Mouse (Mus musculus): ENCODE data around the gene Nfatc4. TPM values are rescaled to one million over a fixed set of nuclear protein-coding genes. Genes with fewer than 3 reads are reported as not detected.

Nfatc4 gene
- 7.6 and 11.0 TPM in 2 replicates for polyA plus RNA-seq (2014; fragmentation: Nextera tagmentation; extraction: Ambion mirVana)

- ATAC-seq (ENCODE audit: insufficient number of reproducible peaks, insufficient read depth, low FRiP score, low read depth): peak; percentile 87
These were observed at the start of gene Nfatc4 for GRCm38 (mm10) chr14:55822991-55823762. Gene Nfatc4 (plus strand): TSS chr14:55823144.

GRCm38 (mm10) chr14:55776711-55777110, 46.2 kb upstream of the Nfatc4 start:
- Histone ChIP-seq H3K27ac (replicated peaks in 1 of 2; ENCODE audit: control insufficient read depth in 1 of 2, insufficient read depth in 1 of 2, low read depth in 2 of 2, low read length in 2 of 2) (no peak overlapping the region), H3K27me3 (ENCODE audit: control insufficient read depth, insufficient read depth, low read length) (peaks cover 5% of the 10 kb centered on the region), H3K4me3 (ENCODE audit: control insufficient read depth in 1 of 2, insufficient read depth in 1 of 2, low read depth in 1 of 2, low read length in 2 of 2) (no peak overlapping the region), H3K4me1 (ENCODE audit: control insufficient read depth in 2 of 2, insufficient read depth in 2 of 2, low read length in 2 of 2) (peaks cover 9 to 10% of the 10 kb centered on the region in 2 experiments; a peak in 3 of 4 replicates), H3K4me2 (ENCODE audit: low read length) (no peak overlapping the region), H3K36me3 (ENCODE audit: control insufficient read depth, insufficient read depth, low read length) (peaks cover 27% of the 10 kb centered on the region), H3K9ac (ENCODE audit: low read length) (no peak overlapping the region), H3K9me3 (ENCODE audit: control insufficient read depth, low read length) (no peaks in the 10 kb centered on the region)
- WGBS: 58% methylated on average over 7 of the region's 7 CpGs
- ATAC-seq (ENCODE audit: insufficient number of reproducible peaks, insufficient read depth, low FRiP score, low read depth): no peak

More at GRCm38 (mm10) chr14:55822991-55823762, at the start of gene Nfatc4:
- WGBS: under 1% methylated on average over 39 of the region's 46 CpGs
- 0 out of 2 replicates have a peak, but pooled peaks cover 6% of the 10 kb centered on the region for H3K27me3 ChIP-seq (ENCODE audit: control insufficient read depth, insufficient read depth, low read length)
- peak within 1 kb of the TSS; percentile 59 to 61 for H3K4me3 ChIP-seq (ENCODE audit: control insufficient read depth in 1 of 2, insufficient read depth in 1 of 2, low read depth in 1 of 2, low read length in 2 of 2)
- no peaks in the 10 kb centered on the region for H3K36me3 ChIP-seq (ENCODE audit: control insufficient read depth, insufficient read depth, low read length)
- H3K27ac ChIP-seq (replicated peaks in 1 of 2; ENCODE audit: control insufficient read depth in 1 of 2, insufficient read depth in 1 of 2, low read depth in 2 of 2, low read length in 2 of 2): peak within 1 kb of the TSS; percentile 93 to 96
- H3K4me2 ChIP-seq (ENCODE audit: low read length): peak within 1 kb of the TSS; percentile 82
- no peaks in the 10 kb centered on the region for H3K9me3 ChIP-seq (ENCODE audit: control insufficient read depth, low read length)
- H3K9ac ChIP-seq (ENCODE audit: low read length): peak within 1 kb of the TSS; percentile 81
- H3K4me1 ChIP-seq (ENCODE audit: control insufficient read depth in 2 of 2, insufficient read depth in 2 of 2, low read length in 2 of 2): peaks cover 22% of the 10 kb centered on the region in 2 experiments

- no peak overlapping the region for H3K4me2 ChIP-seq (ENCODE audit: low read length)
- no peak for ATAC-seq (ENCODE audit: insufficient number of reproducible peaks, insufficient read depth, low FRiP score, low read depth)
- WGBS: 21% methylated on average over 3 of the region's 3 CpGs
- H3K4me1 ChIP-seq (ENCODE audit: control insufficient read depth in 2 of 2, insufficient read depth in 2 of 2, low read length in 2 of 2): peaks cover 9 to 10% of the 10 kb centered on the region in 2 experiments; a peak in 3 of 4 replicates
- H3K9ac ChIP-seq (ENCODE audit: low read length): no peak overlapping the region
- H3K4me3 ChIP-seq (ENCODE audit: control insufficient read depth in 1 of 2, insufficient read depth in 1 of 2, low read depth in 1 of 2, low read length in 2 of 2): no peak overlapping the region
- peaks cover 8% of the 10 kb centered on the region for H3K27me3 ChIP-seq (ENCODE audit: control insufficient read depth, insufficient read depth, low read length)
- no peak overlapping the region for H3K27ac ChIP-seq (replicated peaks in 1 of 2; ENCODE audit: control insufficient read depth in 1 of 2, insufficient read depth in 1 of 2, low read depth in 2 of 2, low read length in 2 of 2)
- peaks cover 27% of the 10 kb centered on the region for H3K36me3 ChIP-seq (ENCODE audit: control insufficient read depth, insufficient read depth, low read length)
- H3K9me3 ChIP-seq (ENCODE audit: control insufficient read depth, low read length): no peaks in the 10 kb centered on the region
These were observed 45.8 kb upstream of the Nfatc4 start for GRCm38 (mm10) chr14:55777176-55777575.

GRCm38 (mm10) chr14:55777806-55778205, 45.1 kb upstream of the Nfatc4 start:
- Histone ChIP-seq H3K9me3 (ENCODE audit: control insufficient read depth, low read length) (no peaks in the 10 kb centered on the region), H3K27me3 (ENCODE audit: control insufficient read depth, insufficient read depth, low read length) (peaks cover 12% of the 10 kb centered on the region), H3K4me2 (ENCODE audit: low read length) (no peak overlapping the region), H3K4me1 (ENCODE audit: control insufficient read depth in 2 of 2, insufficient read depth in 2 of 2, low read length in 2 of 2) (peaks cover 10 to 11% of the 10 kb centered on the region in 2 experiments; a peak in 3 of 4 replicates), H3K4me3 (ENCODE audit: control insufficient read depth in 1 of 2, insufficient read depth in 1 of 2, low read depth in 1 of 2, low read length in 2 of 2) (no peak overlapping the region), H3K27ac (replicated peaks in 1 of 2; ENCODE audit: control insufficient read depth in 1 of 2, insufficient read depth in 1 of 2, low read depth in 2 of 2, low read length in 2 of 2) (no peak overlapping the region), H3K9ac (ENCODE audit: low read length) (no peak overlapping the region), H3K36me3 (ENCODE audit: control insufficient read depth, insufficient read depth, low read length) (peaks cover 27% of the 10 kb centered on the region)
- WGBS: 83% methylated on average over 11 of the region's 11 CpGs
- ATAC-seq (ENCODE audit: insufficient number of reproducible peaks, insufficient read depth, low FRiP score, low read depth): no peak

DNA sequence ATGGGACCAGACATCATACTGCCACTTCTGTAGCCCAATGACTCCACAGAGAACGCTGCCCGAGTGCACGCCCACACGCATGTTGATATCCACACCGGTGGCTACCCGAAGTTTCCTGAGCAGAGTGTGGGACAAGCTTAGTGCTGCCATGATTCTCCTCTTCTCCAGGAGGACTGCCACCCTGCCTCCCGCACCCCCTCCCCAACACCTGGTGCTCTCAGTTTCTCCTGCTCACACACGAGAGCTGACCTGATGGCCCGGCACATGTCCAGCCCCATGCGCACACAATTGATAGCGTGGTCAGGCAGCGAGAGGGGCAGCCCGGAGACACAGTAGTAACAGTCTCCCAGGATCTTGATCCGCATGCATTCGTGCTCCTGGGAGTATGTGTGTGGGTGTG, 44.3 kb upstream of the Nfatc4 start:
- WGBS: 81% methylated on average over 15 of the region's 15 CpGs
- peaks cover 10 to 11% of the 10 kb centered on the region in 2 experiments; a peak in 3 of 4 replicates for H3K4me1 ChIP-seq (ENCODE audit: control insufficient read depth in 2 of 2, insufficient read depth in 2 of 2, low read length in 2 of 2)
- peaks cover 13% of the 10 kb centered on the region for H3K27me3 ChIP-seq (ENCODE audit: control insufficient read depth, insufficient read depth, low read length)
- H3K9me3 ChIP-seq (ENCODE audit: control insufficient read depth, low read length): no peaks in the 10 kb centered on the region
- H3K36me3 ChIP-seq (ENCODE audit: control insufficient read depth, insufficient read depth, low read length): peaks cover 22% of the 10 kb centered on the region
- H3K4me2 ChIP-seq (ENCODE audit: low read length): no peak overlapping the region
- no peak overlapping the region for H3K27ac ChIP-seq (replicated peaks in 1 of 2; ENCODE audit: control insufficient read depth in 1 of 2, insufficient read depth in 1 of 2, low read depth in 2 of 2, low read length in 2 of 2)
- H3K9ac ChIP-seq (ENCODE audit: low read length): no peak overlapping the region
- H3K4me3 ChIP-seq (ENCODE audit: control insufficient read depth in 1 of 2, insufficient read depth in 1 of 2, low read depth in 1 of 2, low read length in 2 of 2): no peak overlapping the region
- ATAC-seq (ENCODE audit: insufficient number of reproducible peaks, insufficient read depth, low FRiP score, low read depth): no peak

DNA sequence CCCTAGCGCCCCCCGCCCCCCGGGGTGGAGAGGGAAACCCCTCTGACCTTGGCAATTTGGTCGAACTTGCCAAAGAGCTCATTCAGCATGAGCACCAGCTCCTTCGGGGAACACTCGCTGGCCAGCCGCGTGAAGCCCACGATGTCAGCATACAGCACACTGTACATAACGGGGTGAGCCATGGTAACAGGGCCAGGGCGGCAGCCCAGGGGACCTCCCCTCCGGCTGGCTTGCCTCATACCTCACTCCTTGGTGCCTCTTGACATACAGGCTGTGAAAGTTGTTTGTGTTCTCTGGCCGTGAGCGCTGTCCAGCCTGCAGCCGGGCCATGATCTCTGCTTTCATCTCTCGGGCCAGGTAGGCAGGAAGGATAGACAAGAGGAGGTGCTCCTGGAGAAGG, 43.3 kb upstream of the Nfatc4 start:
- peaks cover 23% of the 10 kb centered on the region for H3K27me3 ChIP-seq (ENCODE audit: control insufficient read depth, insufficient read depth, low read length)
- 56% methylated on average over 16 of the region's 16 CpGs for WGBS

GRCm38 (mm10) chr14:55780736-55781135, 42.2 kb upstream of the Nfatc4 start:
- Histone ChIP-seq H3K4me2 (ENCODE audit: low read length) (0 out of 2 replicates have a peak overlapping the region, but pooled peaks have one; percentile 24), H3K4me1 (ENCODE audit: control insufficient read depth in 2 of 2, insufficient read depth in 2 of 2, low read length in 2 of 2) (peaks cover 11 to 13% of the 10 kb centered on the region in 2 experiments; a peak in 3 of 4 replicates), H3K36me3 (ENCODE audit: control insufficient read depth, insufficient read depth, low read length) (peaks cover 22% of the 10 kb centered on the region), H3K9ac (ENCODE audit: low read length) (no peak overlapping the region), H3K27me3 (ENCODE audit: control insufficient read depth, insufficient read depth, low read length) (peaks cover 32% of the 10 kb centered on the region), H3K27ac (replicated peaks in 1 of 2; ENCODE audit: control insufficient read depth in 1 of 2, insufficient read depth in 1 of 2, low read depth in 2 of 2, low read length in 2 of 2) (no peak overlapping the region), H3K9me3 (ENCODE audit: control insufficient read depth, low read length) (no peaks in the 10 kb centered on the region), H3K4me3 (ENCODE audit: control insufficient read depth in 1 of 2, insufficient read depth in 1 of 2, low read depth in 1 of 2, low read length in 2 of 2) (no peak overlapping the region)
- no peak for ATAC-seq (ENCODE audit: insufficient number of reproducible peaks, insufficient read depth, low FRiP score, low read depth)
- WGBS: 82% methylated on average over 11 of the region's 11 CpGs

More for the DNA sequence above, 43.3 kb upstream of the Nfatc4 start:
- no peak overlapping the region for H3K4me3 ChIP-seq (ENCODE audit: control insufficient read depth in 1 of 2, insufficient read depth in 1 of 2, low read depth in 1 of 2, low read length in 2 of 2)
- no peak overlapping the region for H3K4me2 ChIP-seq (ENCODE audit: low read length)
- peaks cover 22% of the 10 kb centered on the region for H3K36me3 ChIP-seq (ENCODE audit: control insufficient read depth, insufficient read depth, low read length)
- no peak overlapping the region for H3K9ac ChIP-seq (ENCODE audit: low read length)
- H3K4me1 ChIP-seq (ENCODE audit: control insufficient read depth in 2 of 2, insufficient read depth in 2 of 2, low read length in 2 of 2): peaks cover 11 to 13% of the 10 kb centered on the region in 2 experiments; a peak in 3 of 4 replicates
- no peaks in the 10 kb centered on the region for H3K9me3 ChIP-seq (ENCODE audit: control insufficient read depth, low read length)
- H3K27ac ChIP-seq (replicated peaks in 1 of 2; ENCODE audit: control insufficient read depth in 1 of 2, insufficient read depth in 1 of 2, low read depth in 2 of 2, low read length in 2 of 2): no peak overlapping the region
- no peak for ATAC-seq (ENCODE audit: insufficient number of reproducible peaks, insufficient read depth, low FRiP score, low read depth)

Data from heart, embryonic 14.5 days (tissue).